Mouse (Mus musculus) thymus, postnatal 0 days (tissue): Measurements from ENCODE around the gene Ccl6. TPM values are rescaled to one million over a fixed set of nuclear protein-coding genes. Genes with fewer than 3 reads are reported as not detected.

Experiments
- DNase-seq: peaks from one replicate; pipeline ENCODE4 v3.0.0-alpha.2; 2015; ENCODE audit warnings: low spot score
- polyA plus RNA-seq: library from polyadenylated mRNA; unstranded; fragments of >200 nt; fragmentation: Nextera tagmentation; extraction: Ambion mirVana; gene quantifications from 2 replicates; pipeline ENCODE4 v1.2.1, GENCODE M21; 2015

Ccl6 gene
- polyA plus RNA-seq, 1 experiment from 2014 or later: 13.7 TPM

DNA sequence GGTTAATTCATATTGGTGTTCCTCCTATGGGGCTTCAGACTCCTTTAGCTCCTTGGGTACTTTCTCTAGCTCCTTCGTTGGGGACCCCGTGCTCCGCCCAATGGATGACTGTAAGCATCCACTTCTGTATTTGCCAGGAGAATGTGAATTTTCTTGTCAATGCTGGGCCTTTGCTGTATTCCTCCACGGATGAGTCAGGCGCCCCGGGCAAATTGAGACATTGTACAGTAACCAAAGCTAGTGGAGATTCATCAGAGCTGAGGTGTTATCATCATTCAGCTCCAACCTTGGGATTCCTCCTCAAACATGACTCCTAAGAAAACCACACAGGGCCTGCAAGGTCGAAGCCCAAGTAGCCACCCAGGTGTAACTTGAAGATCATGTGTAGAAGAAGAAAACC, 4.9 kb upstream of the Ccl6 start:
- no peak for DNase-seq

- DNase-seq: no peak
Observed at GRCm38 (mm10) chr11:83595669-83596455, 3.0 kb upstream of the Ccl6 start.

- DNase-seq: no peak
Observed at GRCm38 (mm10) chr11:83593453-83593852, 566 bp upstream of the Ccl6 start.

GRCm38 (mm10) chr11:83584232-83584631, 8.7 kb downstream of the Ccl6 start:
- no peak for DNase-seq

GRCm38 (mm10) chr11:83583450-83583754, 9.5 kb downstream of the Ccl6 start:
- DNase-seq: no peak

GRCm38 (mm10) chr11:83582626-83583449, 10.0 kb downstream of the Ccl6 start:
- DNase-seq: no peak

GRCm38 (mm10) chr11:83581626-83582610, 11.0 kb downstream of the Ccl6 start:
- DNase-seq: no peak

DNA sequence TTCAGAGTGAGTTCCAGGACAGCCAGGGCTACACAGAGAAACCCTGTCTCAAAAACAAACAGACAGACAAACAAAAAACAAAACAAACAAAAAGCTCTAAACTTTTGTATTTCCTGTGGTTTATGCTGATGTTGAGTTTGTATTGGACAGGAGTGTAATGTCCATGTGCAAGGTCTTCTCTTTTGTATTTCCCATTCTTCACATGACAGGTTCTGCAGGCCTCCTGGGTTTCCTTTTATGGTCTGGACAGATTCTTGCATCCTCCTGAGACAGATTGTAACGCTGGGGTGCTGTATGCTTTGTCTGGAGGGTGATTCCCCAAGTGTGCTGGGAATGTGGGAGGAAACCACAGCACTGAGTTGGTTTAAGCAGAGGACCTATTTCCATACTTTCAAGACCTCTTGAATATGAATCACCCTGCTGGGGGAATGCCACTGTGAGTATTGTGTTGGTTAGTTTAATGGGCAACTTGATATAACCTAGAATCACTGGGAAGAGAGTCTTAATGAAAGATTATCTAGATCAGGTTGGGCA, 12.1 kb downstream of the Ccl6 start:
- no peak for DNase-seq

GRCm38 (mm10) chr11:83578999-83579398, 13.9 kb downstream of the Ccl6 start:
- no peak for DNase-seq

DNA sequence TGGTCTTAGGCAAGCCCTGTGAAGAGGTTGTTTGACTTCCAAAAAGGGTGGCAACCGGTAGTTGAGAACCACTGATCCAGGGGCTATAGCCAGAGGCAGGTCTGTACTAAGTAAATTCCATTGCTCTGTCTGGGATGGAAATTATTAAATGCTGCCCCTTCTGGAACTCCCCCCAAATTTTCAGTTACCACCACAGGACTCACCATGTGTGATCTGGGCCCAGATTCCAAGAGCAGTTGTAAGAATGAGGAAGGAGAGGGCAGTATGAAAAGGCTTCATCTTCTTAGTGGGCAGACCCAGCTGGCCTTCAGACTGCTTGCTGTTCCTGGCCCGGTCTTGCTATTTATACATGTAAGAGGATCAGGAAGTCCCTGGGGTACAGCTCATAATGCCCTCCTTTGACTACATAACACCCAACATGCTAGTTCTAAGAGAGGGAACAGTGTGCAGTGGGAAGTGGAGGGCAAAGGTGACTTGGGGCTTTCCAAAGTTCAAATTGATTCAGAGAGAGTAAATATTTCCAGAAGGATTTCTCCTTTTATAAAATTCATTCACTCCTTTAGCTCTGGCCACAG, 14.6 kb downstream of the Ccl6 start, which contains the start of gene Ccl9:
Ccl9 (minus strand) TSS at position 451 of the 575 bp plus-strand sequence.
- no peak for DNase-seq

DNA sequence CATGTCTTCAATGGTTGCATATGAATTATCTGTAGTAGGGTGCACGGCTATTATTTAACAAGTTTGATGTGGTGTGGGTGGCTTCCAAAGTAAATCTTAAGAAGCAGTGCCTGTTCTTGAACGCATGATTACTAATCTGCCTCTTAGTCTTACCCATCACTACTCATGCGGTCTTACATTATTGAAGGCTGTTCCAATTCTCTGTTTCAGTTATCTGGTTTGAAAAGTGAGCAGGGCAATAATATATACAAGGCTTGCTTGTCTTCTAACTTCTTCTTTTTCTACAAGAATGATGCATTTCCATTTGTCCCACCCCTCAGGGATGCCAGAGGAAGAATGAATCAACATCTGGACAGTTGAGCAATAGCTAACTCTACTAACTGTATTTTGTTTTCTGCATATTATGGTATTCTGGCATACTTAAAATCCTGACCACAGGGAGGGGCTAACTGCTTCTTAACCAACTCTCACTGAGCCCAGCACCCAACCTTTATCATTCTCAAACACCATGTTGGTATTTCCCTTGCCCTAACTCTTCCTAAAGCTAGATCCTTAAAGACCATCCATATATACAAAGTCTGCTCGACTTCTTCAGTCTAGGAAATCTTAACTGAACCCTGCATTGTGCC, 15.8 kb downstream of the Ccl6 start:
- DNase-seq: no peak

GRCm38 (mm10) chr11:83572834-83573233, 20.1 kb downstream of the Ccl6 start:
- no peak for DNase-seq

- DNase-seq: no peak
Observed at GRCm38 (mm10) chr11:83572223-83572622, 20.7 kb downstream of the Ccl6 start.

DNA sequence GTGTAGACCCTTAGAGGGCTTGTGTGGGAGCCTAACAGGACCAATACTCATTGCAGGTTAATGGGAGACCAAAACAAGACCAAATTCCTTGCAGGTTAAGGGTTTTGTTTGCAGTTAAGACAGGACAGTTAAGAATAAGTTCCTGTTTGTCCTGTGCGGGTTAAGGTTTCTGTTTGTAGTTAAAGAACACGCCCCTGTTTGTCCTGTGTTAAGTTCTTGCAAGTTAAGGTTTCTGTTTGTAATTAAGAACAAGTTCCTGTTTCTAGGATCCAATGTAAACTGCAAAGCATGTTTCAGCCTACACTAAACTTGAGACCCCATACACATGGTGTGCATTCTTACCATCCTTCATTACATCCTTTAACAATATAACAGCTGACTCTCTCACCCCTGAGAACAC, 22.7 kb downstream of the Ccl6 start:
- no peak for DNase-seq

- no peak for DNase-seq
Observed at GRCm38 (mm10) chr11:83569249-83569648, 23.6 kb downstream of the Ccl6 start.

- DNase-seq: no peak
Observed at GRCm38 (mm10) chr11:83568786-83569185, 24.1 kb downstream of the Ccl6 start.

GRCm38 (mm10) chr11:83568061-83568460, 24.8 kb downstream of the Ccl6 start:
- no peak for DNase-seq

- DNase-seq: no peak
Observed at GRCm38 (mm10) chr11:83567311-83567710, 25.6 kb downstream of the Ccl6 start.

GRCm38 (mm10) chr11:83566617-83567016, 26.3 kb downstream of the Ccl6 start:
- DNase-seq: no peak

- DNase-seq: no peak
Observed at GRCm38 (mm10) chr11:83563754-83564153, 29.1 kb downstream of the Ccl6 start.
